In genomic region chr12:70430307-70430950, GRCm38 (mm10) we compare ENCODE assay signal across 9 mouse cellular contexts. TPM values are rescaled to one million over a fixed set of nuclear protein-coding genes. Genes with fewer than 3 reads are reported as not detected.
A peak's percentile ranks its signal among the peaks of the same experiment; 100 is the strongest.
DNase-seq lines count a peak whose midpoint lies in the region; ATAC-seq and TF ChIP-seq lines count a peak whose summit lies in the region.
"Had no signal": no experiment of that assay in that cellular context is flagged by ENCODE, and none has a peak within 500 bp of the region (broad histone marks: within the 10 kb centered on the region; RNA-seq: fewer than 3 reads in every experiment).

No protein-coding gene starts in this region.

- TF ChIP-seq CTCF in heart, adult 2 months (IDR thresholded peaks at IDR 0.05): peak; percentile 77

- no peaks in the 10 kb centered on the region for H3K9me3 ChIP-seq in embryonic facial prominence, embryonic 10.5 days
- H3K9me3 ChIP-seq: megakaryocyte, embryonic 14.5 days had no signal

- no peaks in the 10 kb centered on the region for H3K27me3 ChIP-seq in heart, adult 2 months (ENCODE audit: control insufficient read depth, insufficient read depth, low read length)
- H3K27me3 ChIP-seq in embryonic facial prominence, embryonic 10.5 days (replicated peaks; ENCODE audit: low read depth, poor library complexity, severe bottlenecking): no peaks in the 10 kb centered on the region

- no peak overlapping the region for H3K4me3 ChIP-seq in heart, adult 2 months
- no peak overlapping the region for H3K4me3 ChIP-seq in embryonic facial prominence, embryonic 10.5 days
- H3K4me3 ChIP-seq: megakaryocyte, embryonic 14.5 days had no signal

- no peak for TF ChIP-seq POLR2A in heart, adult 2 months (IDR thresholded peaks at IDR 0.05; ENCODE audit: insufficient read depth, low read depth, low read length)

- H3K27ac ChIP-seq in heart, adult 2 months: no peak overlapping the region
- no peak overlapping the region for H3K27ac ChIP-seq in embryonic facial prominence, embryonic 10.5 days (replicated peaks)

- DNase-seq in heart, adult 2 months: no peak
- DNase-seq in heart, adult 9 months (ENCODE audit: low spot score in 2 of 2): no peak
- DNase-seq in 416B (ENCODE audit: low read depth): peak; percentile 75
- peak; percentile 72 for DNase-seq in adrenal gland, postnatal 10 days
- peak; percentile 28 for DNase-seq in embryonic facial prominence, embryonic 10.5 days (ENCODE audit: low spot score)
- peak; percentile 35 to 72 for DNase-seq in kidney, postnatal 36 days
- DNase-seq in thymus, postnatal 14 days: peak; percentile 42

- H3K79me2 ChIP-seq in heart, adult 2 months (replicated peaks; ENCODE audit: control insufficient read depth, insufficient read depth, low read length): no peaks in the 10 kb centered on the region

- intact Hi-C loops in heart, adult 2 months (cut with DNase I): loop anchor here (1.0 to 5.0 kb wide), 2 partner anchors 83 to 196 kb away; partner anchors contain the start of gene Trim9

- H3K4me1 ChIP-seq in heart, adult 2 months (ENCODE audit: control insufficient read depth, insufficient read depth, low read length): no peaks in the 10 kb centered on the region
- H3K4me1 ChIP-seq in embryonic facial prominence, embryonic 10.5 days: 0 out of 2 replicates have a peak, but pooled peaks cover 5% of the 10 kb centered on the region
- H3K4me1 ChIP-seq: megakaryocyte, embryonic 14.5 days had no signal

- ATAC-seq in megakaryocyte-erythroid progenitor cell, adult 5-6 weeks (replicated peaks; ENCODE audit: low FRiP score, low TSS enrichment, poor library complexity, severe bottlenecking): peak; percentile 54

- no peak for TF ChIP-seq EP300 in heart, adult 2 months (IDR thresholded peaks at IDR 0.05; ENCODE audit: insufficient read depth, low read depth, low read length)

- WGBS in heart, adult 2 months: 35% methylated on average over 8 of the region's 8 CpGs
- 39% methylated on average over 8 of the region's 8 CpGs for WGBS in embryonic facial prominence, embryonic 10.5 days

- H3K9ac ChIP-seq in heart, adult 2 months (ENCODE audit: low read depth, low read length): no peak overlapping the region

- no peaks in the 10 kb centered on the region for H3K36me3 ChIP-seq in heart, adult 2 months (ENCODE audit: control insufficient read depth, insufficient read depth, low read length)
- H3K36me3 ChIP-seq in embryonic facial prominence, embryonic 10.5 days (replicated peaks): no peaks in the 10 kb centered on the region

RNA-seq across cellular contexts. Expression of gene Tmx1, which starts 22.5 kb away (rescaled TPM):
- 10 to 100 TPM; 37.9 to 41.4 TPM for total RNA-seq in heart, adult 2 months (2021)
- polyA plus RNA-seq in heart, adult 2 months (2012; rRNA removed): 16.1 and 39.2 TPM in 2 replicates
- total RNA-seq in adrenal gland, postnatal 10 days (2021): 10 to 100 TPM; 39.4 to 40.1 TPM
- polyA plus RNA-seq in embryonic facial prominence, embryonic 10.5 days (2016; fragmentation: Nextera tagmentation; extraction: Ambion mirVana): 111 and 118 TPM in 2 replicates
- total RNA-seq in megakaryocyte-erythroid progenitor cell, adult 5-6 weeks (2014; fragmentation: Nextera tagmentation): 46.7 and 61.9 TPM in 2 replicates
- 107 and 155 TPM in 2 replicates for total RNA-seq in megakaryocyte-erythroid progenitor cell, adult 5-6 weeks (2017)

Comparison
In these comparisons a context has a peak if more than half of its experiments do, and no peak if none do; other contexts are left out.
1. DNase-seq: peak in 416B (single experiment), adrenal gland, postnatal 10 days (single experiment), embryonic facial prominence, embryonic 10.5 days (single experiment), kidney, postnatal 36 days (2 of 2) and thymus, postnatal 14 days (single experiment); none in heart, adult 2 months (0 of 2) and heart, adult 9 months (0 of 2).